Mouse (Mus musculus) spleen, postnatal 36 days (tissue): ENCODE data around the gene Grin3b.

Experiments used
- DNase-seq, 2 experiments: peaks; one replicate each; pipeline ENCODE4 v3.0.0; 2022; ENCODE audit warnings: low spot score in 2 of 2, mixed read lengths in 1 of 2

The Grin3b gene

GRCm38 (mm10) chr10:79966886-79967400 lies 3.6 kb upstream of the Grin3b start:
- no peak for DNase-seq

GRCm38 (mm10) chr10:79968181-79968580 lies 2.3 kb upstream of the Grin3b start:
- no peak for DNase-seq

DNA sequence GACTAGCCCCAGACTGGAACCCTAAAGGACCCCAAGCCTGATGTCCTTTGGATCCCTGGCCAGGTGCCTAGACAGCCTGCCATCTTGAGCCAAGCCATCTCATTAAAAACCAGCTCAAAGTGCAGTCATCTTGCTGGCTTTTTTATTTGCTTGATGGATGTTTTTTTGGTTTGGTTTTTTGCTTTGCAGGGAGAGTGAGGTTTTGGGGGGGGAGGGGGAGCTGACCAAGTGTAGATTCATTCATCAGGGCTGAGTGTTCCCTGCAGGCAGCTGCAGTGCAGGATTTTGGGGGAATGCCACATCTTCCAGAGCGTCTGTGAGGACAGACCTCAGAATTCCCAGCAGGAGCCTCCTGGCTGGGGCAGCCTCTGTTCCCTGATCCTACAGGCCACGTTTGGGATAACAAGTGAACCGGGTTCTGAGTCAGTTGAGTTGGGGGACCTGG lies 1.4 kb upstream of the Grin3b start:
- DNase-seq: no peak

DNA sequence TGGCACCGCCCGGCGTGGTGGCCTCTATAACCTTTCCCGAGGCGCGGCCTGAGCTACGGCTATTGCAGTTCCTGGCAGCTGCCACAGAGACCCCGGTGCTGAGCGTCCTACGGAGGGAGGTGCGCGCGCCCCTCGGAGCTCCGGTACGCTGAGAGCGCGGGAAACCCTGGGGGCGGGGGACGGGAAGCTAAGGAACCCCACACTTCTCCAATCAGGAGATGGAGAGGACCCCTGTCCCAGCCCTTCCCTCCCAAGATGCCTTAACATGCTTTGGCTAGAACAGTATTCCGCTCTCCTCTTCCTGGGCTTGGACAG lies 625 bp downstream of the Grin3b start:
- DNase-seq: no peak

DNA sequence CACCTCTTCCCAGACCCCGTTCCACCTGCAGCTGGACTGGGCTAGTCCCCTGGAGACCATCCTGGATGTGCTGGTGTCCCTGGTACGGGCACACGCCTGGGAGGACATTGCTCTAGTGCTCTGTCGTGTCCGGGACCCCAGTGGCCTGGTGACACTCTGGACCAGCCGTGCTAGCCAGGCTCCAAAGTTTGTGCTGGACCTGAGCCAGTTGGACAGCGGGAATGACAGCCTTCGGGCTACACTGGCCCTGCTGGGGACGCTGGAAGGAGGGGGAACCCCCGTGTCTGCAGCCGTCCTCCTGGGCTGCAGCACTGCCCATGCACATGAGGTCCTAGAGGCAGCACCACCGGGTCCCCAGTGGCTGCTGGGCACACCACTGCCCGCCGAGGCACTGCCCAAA lies 2.3 kb downstream of the Grin3b start:
- DNase-seq: no peak

DNA sequence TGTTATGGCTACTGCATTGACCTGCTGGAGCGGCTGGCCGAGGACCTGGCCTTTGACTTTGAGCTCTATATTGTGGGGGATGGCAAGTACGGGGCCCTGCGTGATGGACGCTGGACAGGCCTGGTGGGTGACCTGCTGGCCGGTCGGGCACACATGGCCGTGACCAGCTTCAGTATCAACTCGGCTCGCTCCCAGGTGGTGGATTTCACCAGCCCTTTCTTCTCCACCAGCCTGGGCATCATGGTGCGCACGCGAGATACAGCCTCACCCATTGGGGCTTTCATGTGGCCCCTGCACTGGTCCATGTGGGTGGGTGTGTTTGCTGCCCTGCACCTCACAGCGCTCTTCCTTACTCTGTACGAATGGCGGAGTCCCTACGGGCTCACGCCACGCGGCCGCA lies 3.6 kb downstream of the Grin3b start:
- DNase-seq: no peak

- no peak for DNase-seq
Measured at GRCm38 (mm10) chr10:79974668-79975067, 4.2 kb downstream of the Grin3b start.

- DNase-seq: no peak
Measured at GRCm38 (mm10) chr10:79976071-79976721, 5.7 kb downstream of the Grin3b start.

GRCm38 (mm10) chr10:79976722-79977107 lies 6.2 kb downstream of the Grin3b start:
- no peak for DNase-seq

- no peak for DNase-seq
Measured at GRCm38 (mm10) chr10:79977324-79977723, 6.8 kb downstream of the Grin3b start.

DNA sequence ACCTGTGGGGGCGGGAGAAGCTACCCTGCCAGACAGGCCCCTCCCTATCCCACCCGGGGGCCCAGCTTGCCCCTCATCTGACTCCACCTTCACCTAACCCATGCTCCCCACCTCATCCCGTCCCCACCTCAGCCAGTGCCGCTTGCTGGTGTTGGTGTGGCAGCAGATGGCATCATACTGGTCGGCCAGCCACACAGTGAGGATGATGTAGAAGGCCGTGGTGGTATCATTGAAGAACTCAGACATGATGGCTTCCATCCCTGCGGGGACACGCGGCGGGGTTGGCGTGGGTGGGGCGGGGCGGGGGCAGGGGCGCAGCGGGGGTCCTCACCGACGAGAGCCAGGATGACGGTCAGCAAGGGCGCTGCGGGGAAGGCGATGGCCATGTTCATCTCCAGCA lies 7.5 kb downstream of the Grin3b start:
- no peak for DNase-seq

GRCm38 (mm10) chr10:79979401-79980155 lies 9.1 kb downstream of the Grin3b start:
- DNase-seq: no peak

DNA sequence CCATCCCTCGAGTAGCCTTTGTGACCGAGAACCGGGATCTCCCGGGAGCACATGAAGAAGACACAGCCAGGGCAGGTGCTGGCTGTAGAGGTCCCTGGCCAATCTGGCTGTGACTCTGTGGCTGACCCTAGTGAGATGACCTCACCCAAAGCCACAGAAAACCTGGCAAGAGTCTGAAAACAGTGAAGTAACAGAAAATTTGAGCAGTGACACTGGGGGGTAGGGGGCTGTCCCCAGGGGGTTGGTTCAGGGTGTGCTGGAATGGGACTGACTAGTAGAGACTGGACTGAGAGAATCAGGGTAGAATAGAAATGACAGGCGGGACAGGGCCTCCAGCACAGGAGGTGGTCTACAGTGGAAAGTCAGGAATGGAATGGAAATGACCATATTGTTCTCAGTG lies 12.7 kb downstream of the Grin3b start:
- DNase-seq: no peak

DNA sequence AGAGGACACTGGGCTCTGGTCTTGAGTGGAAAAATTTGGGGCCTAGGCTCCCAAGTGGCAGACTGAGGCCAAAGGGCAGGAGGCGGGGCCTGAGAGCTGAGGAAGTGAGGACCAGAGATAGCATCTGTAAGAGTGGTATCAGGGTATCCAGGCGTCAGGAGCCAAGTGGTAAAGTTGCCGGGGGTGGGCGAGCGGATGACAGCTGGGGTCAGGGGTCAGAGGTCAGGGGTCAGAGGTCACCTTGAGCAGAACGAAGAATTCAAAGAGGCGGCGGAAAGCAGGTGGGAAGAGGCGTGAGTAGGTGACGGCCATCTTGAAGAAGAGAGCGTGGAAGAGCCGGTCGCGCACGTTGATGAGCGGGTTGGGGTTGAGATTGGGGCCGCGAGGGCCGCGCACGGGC lies 13.2 kb downstream of the Grin3b start:
- peak; percentile 62 to 75 for DNase-seq

GRCm38 (mm10) chr10:79984195-79984816 lies 13.8 kb downstream of the Grin3b start, which contains the start of gene Tmem259:
TSS of gene Tmem259 (minus strand) at chr10:79984330.
- peak; percentile 87 to 91 for DNase-seq

GRCm38 (mm10) chr10:79984871-79985270 lies 14.4 kb downstream of the Grin3b start:
- DNase-seq: peak; percentile 98 to 99

- DNase-seq: peak; percentile 88 to 90
Measured at GRCm38 (mm10) chr10:79985334-79986231, 15.1 kb downstream of the Grin3b start.

GRCm38 (mm10) chr10:79986232-79986878 lies 15.8 kb downstream of the Grin3b start:
- peak in 1 of 2 experiments; percentile 53 for DNase-seq

GRCm38 (mm10) chr10:79986963-79987362 lies 16.4 kb downstream of the Grin3b start:
- DNase-seq: peak; percentile 91 to 93

DNA sequence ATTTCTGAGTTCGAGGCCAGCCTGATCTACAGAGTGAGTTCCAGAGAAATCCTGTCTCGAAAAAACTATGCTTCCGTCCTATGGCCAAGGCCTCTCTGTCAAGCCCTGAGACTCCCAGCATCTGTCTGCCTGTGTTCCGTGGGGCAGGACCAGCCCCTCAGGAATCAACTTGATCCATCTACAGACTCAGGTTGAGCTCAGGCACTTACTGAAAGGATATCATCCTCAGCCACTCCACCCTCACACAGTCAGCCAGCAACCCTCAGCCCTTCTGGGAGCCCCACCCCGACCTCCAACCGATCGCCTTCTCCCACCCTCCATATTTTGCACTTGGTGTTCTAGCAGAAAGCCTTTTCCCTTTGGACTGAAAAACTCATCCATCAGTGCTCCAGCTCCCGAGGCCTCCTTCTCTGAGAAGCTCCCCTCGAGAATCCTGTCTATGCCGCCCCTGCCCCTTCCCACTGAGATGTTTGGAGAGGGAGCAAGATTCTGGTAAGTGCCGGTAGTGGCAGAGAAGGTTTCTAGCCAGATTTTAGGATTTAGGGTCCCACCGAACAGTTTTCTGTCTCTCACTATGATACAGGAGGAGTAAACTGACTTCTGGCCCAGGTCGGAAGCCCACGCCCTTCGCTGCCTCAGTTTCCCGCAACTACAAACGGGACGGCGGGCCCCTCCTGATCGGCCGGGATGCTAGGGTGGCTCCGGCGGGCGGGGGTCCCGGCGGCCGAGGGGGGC lies 17.4 kb downstream of the Grin3b start:
- DNase-seq: no peak
